Mouse (Mus musculus): Measurements from ENCODE around the gene Map3k5.

DNA sequence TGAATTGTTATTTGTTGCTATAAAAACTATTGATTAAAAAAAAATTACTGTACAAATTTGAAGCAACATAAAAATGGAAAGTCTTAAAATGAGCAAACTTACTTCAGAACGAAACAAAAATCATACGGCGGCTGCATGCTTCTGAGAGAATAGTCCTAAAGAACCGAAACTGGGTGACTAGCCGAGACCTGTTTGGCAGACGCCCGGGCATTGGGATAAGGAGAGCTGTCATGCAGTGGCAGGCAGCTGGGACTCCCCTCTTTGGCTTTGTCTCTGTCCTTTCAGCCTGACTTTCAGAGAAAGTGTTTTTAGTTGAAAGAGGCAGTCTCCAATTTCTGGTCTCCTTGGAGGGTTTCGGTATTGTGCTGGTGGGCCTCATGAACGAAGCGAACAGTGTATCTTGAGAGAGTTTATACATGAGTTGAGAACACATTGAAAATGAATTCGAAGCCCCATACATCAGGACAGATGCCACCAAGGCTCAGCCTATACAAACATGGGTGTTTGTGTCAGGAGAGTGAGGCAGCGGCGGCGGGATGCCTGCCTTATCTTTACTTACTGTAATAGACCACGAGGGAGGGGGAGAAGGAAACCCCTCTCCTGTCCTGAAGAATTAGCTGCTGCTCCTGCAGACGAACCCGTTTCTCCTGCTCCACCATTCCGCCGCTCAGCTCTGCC is 235.8 kb downstream of the Map3k5 start:
- TF ChIP-seq POLR2A (IDR thresholded peaks at IDR 0.05; ENCODE audit: borderline replicate concordance, extremely low read depth, low read depth, low read length): no peak
- TF ChIP-seq CTCF (IDR thresholded peaks at IDR 0.05; ENCODE audit: insufficient read depth, low read length): no peak

Measured in lung, adult 2 months (tissue).